Mouse (Mus musculus) gonadal fat pad, adult 2 months (tissue): ENCODE data around the gene Pcdh18. TPM values are rescaled to one million over a fixed set of nuclear protein-coding genes. Genes with fewer than 3 reads are reported as not detected.

Experiments used
- DNase-seq: peaks from one replicate; pipeline ENCODE4 v3.0.0-alpha.2; 2012; ENCODE audit warnings: low read depth
- polyA plus RNA-seq: library from polyadenylated mRNA; depleted of rRNA; stranded (reverse); fragments of >200 nt; gene quantifications from 2 replicates; pipeline ENCODE4 v1.2.3, GENCODE M21; 2012; rRNA removed

The Pcdh18 gene
- polyA plus RNA-seq, result 1.9 and 2.7 TPM in 2 replicates

GRCm38 (mm10) chr3:49756870-49757625, at the start of gene Pcdh18:
Pcdh18 (minus strand) TSS chr3:49757325.
- no peak for DNase-seq

GRCm38 (mm10) chr3:49806823-49807222, 49.7 kb upstream of the Pcdh18 start:
- DNase-seq, result no peak

GRCm38 (mm10) chr3:49805511-49805910, 48.4 kb upstream of the Pcdh18 start:
- DNase-seq, result no peak

GRCm38 (mm10) chr3:49788296-49788695, 31.2 kb upstream of the Pcdh18 start:
- DNase-seq, result no peak

- no peak for DNase-seq
Measured at GRCm38 (mm10) chr3:49787719-49788118, 30.6 kb upstream of the Pcdh18 start.

- no peak for DNase-seq
Measured at GRCm38 (mm10) chr3:49768992-49769738, 12.0 kb upstream of the Pcdh18 start.

GRCm38 (mm10) chr3:49762711-49763110, 5.6 kb upstream of the Pcdh18 start:
- no peak for DNase-seq

GRCm38 (mm10) chr3:49761971-49762370, 4.8 kb upstream of the Pcdh18 start:
- no peak for DNase-seq

GRCm38 (mm10) chr3:49757626-49758019, 498 bp upstream of the Pcdh18 start:
- no peak for DNase-seq

GRCm38 (mm10) chr3:49755986-49756845, 909 bp downstream of the Pcdh18 start:
- no peak for DNase-seq

GRCm38 (mm10) chr3:49752766-49753165, 4.4 kb downstream of the Pcdh18 start:
- DNase-seq, result no peak

GRCm38 (mm10) chr3:49749491-49750284, 7.4 kb downstream of the Pcdh18 start:
- DNase-seq, result no peak

- DNase-seq, result no peak
Measured at GRCm38 (mm10) chr3:49748054-49748453, 9.1 kb downstream of the Pcdh18 start.

GRCm38 (mm10) chr3:49739061-49739460, 18.1 kb downstream of the Pcdh18 start:
- no peak for DNase-seq

- DNase-seq, result no peak
Measured at GRCm38 (mm10) chr3:49738531-49738930, 18.6 kb downstream of the Pcdh18 start.

GRCm38 (mm10) chr3:49706503-49706902, 50.6 kb downstream of the Pcdh18 start:
- no peak for DNase-seq

GRCm38 (mm10) chr3:49699951-49700350, 57.2 kb downstream of the Pcdh18 start:
- DNase-seq, result no peak
